Mouse (Mus musculus): ENCODE data around the gene Rbpj.

DNA sequence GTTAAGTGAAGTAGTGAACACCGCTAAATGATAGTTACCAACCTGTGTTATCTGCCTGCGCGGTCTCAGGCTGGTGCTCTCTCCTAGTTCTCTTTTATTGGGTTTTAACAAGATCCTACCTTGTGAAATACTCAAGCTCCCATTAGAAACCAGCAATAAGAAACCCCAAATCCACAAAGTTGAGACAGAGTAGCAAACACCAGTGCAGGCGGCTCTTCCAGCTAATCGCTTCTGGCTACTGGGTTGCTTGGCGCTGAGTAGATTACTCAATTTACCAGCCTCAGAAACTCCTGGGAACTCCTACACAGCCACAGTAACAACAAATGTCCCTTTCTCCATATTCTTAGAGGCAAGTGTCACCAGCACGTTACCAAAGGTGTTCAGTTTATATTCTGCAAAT is 58.2 kb downstream of the Rbpj start:
- TF ChIP-seq CTCF (IDR thresholded peaks at IDR 0.05; ENCODE audit: extremely low read depth, insufficient read depth, low read length) (no peak), POLR2A (IDR thresholded peaks at IDR 0.05; ENCODE audit: extremely low read depth, insufficient read depth, low read length) (no peak)
